Mouse (Mus musculus) kidney, embryonic 15.5 days (tissue): ENCODE data around the gene Pcbp2. TPM values are rescaled to one million over a fixed set of nuclear protein-coding genes. Genes with fewer than 3 reads are reported as not detected.

Experiments used
- ATAC-seq: fragments of 200-750 bp; cut with Nextera tagmentation; replicated peaks from 2 replicates; pipeline ENCODE4 v1.8.0; 2017; ENCODE audit warnings: moderate TSS enrichment; ENCODE audit not compliant: low FRiP score
- H3K27ac ChIP-seq: fragments of 300-500 bp; sonication (generic); 2 replicates; pipeline ENCODE4 v1.5.1; 2015; ENCODE audit warnings: mild to moderate bottlenecking, inconsistent platforms
- H3K27me3 ChIP-seq: fragments of 300-500 bp; sonication (generic); 2 replicates; pipeline ENCODE4 v1.6.1; 2015; ENCODE audit warnings: inconsistent platforms
- H3K36me3 ChIP-seq: fragments of 300-500 bp; sonication (generic); 2 replicates; pipeline ENCODE4 v1.6.1; 2015; ENCODE audit warnings: inconsistent platforms
- H3K4me1 ChIP-seq: fragments of 300-500 bp; sonication (generic); 2 replicates; pipeline ENCODE4 v1.6.1; 2015; ENCODE audit warnings: inconsistent platforms
- H3K4me2 ChIP-seq: fragments of 300-500 bp; sonication (generic); 2 replicates; pipeline ENCODE4 v1.6.1; 2015; ENCODE audit warnings: moderate library complexity, mild to moderate bottlenecking, inconsistent platforms
- H3K4me3 ChIP-seq: fragments of 300-500 bp; sonication (generic); replicated peaks from 2 replicates; pipeline ENCODE4 v1.5.1; 2015; ENCODE audit warnings: mild to moderate bottlenecking, inconsistent platforms
- H3K9ac ChIP-seq: fragments of 300-500 bp; sonication (generic); 2 replicates; pipeline ENCODE4 v1.6.1; 2015; ENCODE audit warnings: mild to moderate bottlenecking, inconsistent platforms
- H3K9me3 ChIP-seq: fragments of 300-500 bp; sonication (generic); replicated peaks from 2 replicates; pipeline ENCODE4 v1.6.1; 2016; ENCODE audit warnings: inconsistent platforms
- WGBS: fragments of 180-500 bp; shearing (Covaris S2); methylation state at CpG from one replicate; pipeline ENCODE4 v1.1.7; 2015; ENCODE audit warnings: mixed read lengths; 5-methylcytosine and 5-hydroxymethylcytosine counted together
- polyA plus RNA-seq: library from polyadenylated mRNA; unstranded; fragments of >200 nt; fragmentation: Nextera tagmentation; extraction: Ambion mirVana; gene quantifications from 2 replicates; pipeline ENCODE4 v1.2.1, GENCODE M21; 2015

Pcbp2 gene
- polyA plus RNA-seq, 1 experiment from 2014 or later: 210 TPM

DNA sequence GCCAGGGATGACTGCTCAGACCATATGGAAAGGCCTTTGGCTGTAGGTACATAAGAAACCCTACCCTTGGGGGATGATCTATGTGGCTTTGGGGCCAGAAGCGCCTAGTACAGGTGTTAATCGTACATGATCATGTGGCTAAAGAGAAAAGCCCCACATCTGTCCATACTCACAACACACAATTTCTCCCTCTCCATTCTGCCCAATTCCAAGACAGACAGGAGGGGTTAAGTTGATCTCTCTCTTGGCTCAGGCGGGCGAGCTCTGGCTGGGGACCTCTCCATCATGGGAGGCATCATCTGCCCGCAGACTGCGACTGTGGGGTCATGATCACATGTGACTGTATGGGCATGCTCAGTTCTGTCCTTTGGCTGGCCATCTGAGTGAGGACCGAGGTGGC is 63.6 kb downstream of the Pcbp2 start:
- Histone ChIP-seq H3K36me3 (peaks cover 91% of the 10 kb centered on the region), H3K27ac (no peak overlapping the region), H3K9ac (no peak overlapping the region), H3K9me3 (no peaks in the 10 kb centered on the region), H3K4me3 (no peak overlapping the region), H3K4me1 (no peaks in the 10 kb centered on the region), H3K27me3 (no peaks in the 10 kb centered on the region), H3K4me2 (no peak overlapping the region)
- WGBS: 88% methylated on average over 7 of the region's 7 CpGs
- ATAC-seq: no peak

DNA sequence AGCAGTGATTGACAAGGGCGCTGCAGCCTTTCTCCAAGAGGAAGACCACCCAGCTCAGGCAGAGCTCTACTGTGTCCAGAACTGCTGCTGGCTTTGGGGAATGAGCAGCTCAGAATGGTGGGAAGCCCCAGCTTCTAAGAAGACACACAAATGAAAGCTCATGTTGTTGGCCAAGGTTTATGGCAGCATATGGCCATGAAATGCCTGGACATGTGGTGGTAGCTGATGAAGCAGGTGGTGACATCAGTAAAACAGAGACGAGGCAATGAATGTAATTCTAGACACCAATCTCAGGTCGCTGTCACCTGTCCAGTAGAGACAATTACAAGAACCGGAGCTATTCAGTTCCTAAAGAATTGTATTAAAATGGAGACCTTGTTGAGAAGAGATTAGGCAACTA is 74.5 kb downstream of the Pcbp2 start:
- no peak overlapping the region for H3K4me3 ChIP-seq
- no peak overlapping the region for H3K27ac ChIP-seq
- no peaks in the 10 kb centered on the region for H3K9me3 ChIP-seq
- 90% methylated on average over 4 of the region's 4 CpGs for WGBS
- no peak overlapping the region for H3K4me2 ChIP-seq
- H3K9ac ChIP-seq: no peak overlapping the region
- no peak for ATAC-seq
- no peaks in the 10 kb centered on the region for H3K4me1 ChIP-seq
- H3K36me3 ChIP-seq: peaks cover 85% of the 10 kb centered on the region
- H3K27me3 ChIP-seq: no peaks in the 10 kb centered on the region

DNA sequence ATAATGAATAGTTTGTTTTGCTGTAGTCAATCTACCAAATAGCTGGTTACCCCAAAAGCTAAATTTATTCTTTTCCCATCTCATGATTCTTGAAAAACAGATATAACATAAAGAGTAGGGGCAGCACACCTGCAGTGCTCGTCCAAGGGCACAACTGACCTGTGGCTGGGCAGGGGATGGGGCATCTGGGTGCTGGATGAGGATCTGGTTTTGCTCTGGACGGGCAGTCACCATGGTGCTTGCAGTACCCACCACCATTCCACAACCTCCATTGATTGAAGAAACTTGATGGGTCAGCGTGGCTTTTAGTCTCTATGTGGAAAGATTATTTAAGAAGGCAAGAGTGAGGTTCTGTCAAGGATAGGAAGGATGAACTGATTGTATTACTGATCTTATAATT is 75.9 kb downstream of the Pcbp2 start:
- no peaks in the 10 kb centered on the region for H3K27me3 ChIP-seq
- no peaks in the 10 kb centered on the region for H3K4me1 ChIP-seq
- no peaks in the 10 kb centered on the region for H3K9me3 ChIP-seq
- no peak overlapping the region for H3K4me2 ChIP-seq
- no peak overlapping the region for H3K4me3 ChIP-seq
- peaks cover 79% of the 10 kb centered on the region for H3K36me3 ChIP-seq
- ATAC-seq: no peak
- 88% methylated on average over 3 of the region's 3 CpGs for WGBS
- no peak overlapping the region for H3K27ac ChIP-seq
- H3K9ac ChIP-seq: no peak overlapping the region

DNA sequence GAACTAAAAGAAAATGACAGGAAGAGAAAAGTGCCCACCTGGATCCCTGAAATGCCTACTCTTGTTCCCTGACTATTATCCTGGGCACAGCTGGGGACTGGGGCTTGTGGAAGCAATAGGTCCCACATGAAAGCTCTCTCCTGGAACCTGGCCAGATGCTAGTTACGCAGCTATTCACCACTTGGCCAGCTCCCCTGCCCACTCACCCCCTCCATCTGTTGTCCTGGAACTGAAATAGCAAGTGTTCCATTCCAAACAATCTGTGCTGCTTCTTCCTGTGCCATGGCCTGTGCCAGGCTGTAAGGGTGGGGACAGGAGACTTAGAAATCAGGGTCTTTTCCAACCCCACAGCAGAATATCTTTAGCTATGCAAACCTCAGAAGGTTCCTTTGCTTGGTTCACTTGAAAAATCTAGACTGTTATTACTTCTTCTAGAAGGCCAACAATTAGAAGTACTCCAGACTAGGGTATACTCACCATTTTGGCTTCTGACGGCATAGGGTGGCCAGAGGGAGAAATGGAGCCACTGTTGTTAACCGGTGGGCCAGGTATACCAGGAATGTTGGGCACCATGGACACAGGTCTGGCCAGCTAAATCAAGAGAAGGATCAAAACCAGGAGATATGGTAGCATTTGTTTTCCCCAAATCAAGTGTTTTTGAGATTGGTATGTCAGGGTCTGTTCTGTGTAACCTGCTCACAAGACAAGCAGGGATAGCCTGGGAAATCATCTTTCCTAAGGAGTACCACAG is 76.5 kb downstream of the Pcbp2 start:
- no peak overlapping the region for H3K9ac ChIP-seq
- 88% methylated on average over 3 of the region's 3 CpGs for WGBS
- peaks cover 79% of the 10 kb centered on the region for H3K36me3 ChIP-seq
- no peak overlapping the region for H3K27ac ChIP-seq
- H3K4me1 ChIP-seq: no peaks in the 10 kb centered on the region
- no peak overlapping the region for H3K4me2 ChIP-seq
- H3K9me3 ChIP-seq: no peaks in the 10 kb centered on the region
- H3K27me3 ChIP-seq: no peaks in the 10 kb centered on the region
- no peak for ATAC-seq
- H3K4me3 ChIP-seq: no peak overlapping the region

DNA sequence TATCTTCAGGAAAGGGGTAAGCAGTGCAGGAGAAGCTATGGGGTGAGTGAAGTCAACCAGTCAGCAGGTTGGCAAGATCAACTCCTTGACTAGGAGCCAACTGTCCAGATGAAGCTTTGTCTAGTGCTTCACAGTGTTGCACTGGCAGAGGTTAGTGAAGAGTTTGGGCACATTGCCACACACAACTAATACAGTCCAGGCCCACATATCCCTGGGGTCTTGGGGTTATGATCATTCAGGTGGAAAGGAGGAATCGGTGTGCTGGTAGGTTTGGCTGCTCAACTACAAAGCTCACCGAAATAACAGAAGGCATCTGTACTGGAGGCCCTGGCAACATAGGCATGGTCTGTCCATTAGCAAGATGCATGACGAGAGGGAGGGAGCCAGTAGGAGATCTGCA is 77.1 kb downstream of the Pcbp2 start:
- H3K4me1 ChIP-seq: no peaks in the 10 kb centered on the region
- H3K27me3 ChIP-seq: no peaks in the 10 kb centered on the region
- peaks cover 79% of the 10 kb centered on the region for H3K36me3 ChIP-seq
- H3K4me2 ChIP-seq: no peak overlapping the region
- no peak for ATAC-seq
- H3K27ac ChIP-seq: no peak overlapping the region
- no peaks in the 10 kb centered on the region for H3K9me3 ChIP-seq
- H3K4me3 ChIP-seq: no peak overlapping the region
- H3K9ac ChIP-seq: no peak overlapping the region
- WGBS: 93% methylated on average over 3 of the region's 3 CpGs

Other genes with a start within 250 kb of the Pcbp2 start
- 1.4 TPM in 2 replicates for gene Itgb7, start 238.6 kb upstream of the Pcbp2 start, polyA plus RNA-seq
- gene Rarg, start 213.0 kb upstream of the Pcbp2 start, polyA plus RNA-seq: 27.9 and 30.3 TPM in 2 replicates
- 0.44 and 0.55 TPM in 2 replicates for gene Gm9918, start 200.0 kb upstream of the Pcbp2 start, polyA plus RNA-seq
- gene Mfsd5, start 191.1 kb upstream of the Pcbp2 start, polyA plus RNA-seq: 68.6 and 69.8 TPM in 2 replicates
- gene Espl1, start 174.3 kb upstream of the Pcbp2 start, polyA plus RNA-seq: 23.5 and 31.0 TPM in 2 replicates
- gene Pfdn5, start 144.4 kb upstream of the Pcbp2 start, polyA plus RNA-seq: 382 and 393 TPM in 2 replicates
- gene Myg1, start 138.8 kb upstream of the Pcbp2 start, polyA plus RNA-seq: 106 and 122 TPM in 2 replicates
- gene Aaas, start 119.8 kb upstream of the Pcbp2 start, polyA plus RNA-seq: 83.2 and 83.7 TPM in 2 replicates
- gene Sp7, start 103.4 kb upstream of the Pcbp2 start, polyA plus RNA-seq: 1.3 and 5.9 TPM in 2 replicates
- 10.8 and 11.1 TPM in 2 replicates for gene Sp1, start 64.4 kb upstream of the Pcbp2 start, polyA plus RNA-seq
- 0.75 and 1.7 TPM in 2 replicates for gene Amhr2, start 25.2 kb upstream of the Pcbp2 start, polyA plus RNA-seq
- 82.9 and 86.1 TPM in 2 replicates for gene Prr13, start 11.5 kb upstream of the Pcbp2 start, polyA plus RNA-seq
- gene Gm10337, start 33.2 kb downstream of the Pcbp2 start, polyA plus RNA-seq: 2.8 and 5.5 TPM in 2 replicates
- gene Map3k12, start 46.5 kb downstream of the Pcbp2 start, polyA plus RNA-seq: 15.3 and 19.7 TPM in 2 replicates
- gene Tarbp2, start 47.7 kb downstream of the Pcbp2 start, polyA plus RNA-seq: 89.9 and 92.0 TPM in 2 replicates
- gene Npff, start 54.4 kb downstream of the Pcbp2 start, polyA plus RNA-seq: 2.4 and 3.4 TPM in 2 replicates
- not detected in 2 replicates for gene Gm28047, start 154.5 kb downstream of the Pcbp2 start, polyA plus RNA-seq
- gene Atf7, start 154.9 kb downstream of the Pcbp2 start, polyA plus RNA-seq: 37.6 and 39.4 TPM in 2 replicates
- 70.2 and 95.0 TPM in 2 replicates for gene Atp5g2, start 201.8 kb downstream of the Pcbp2 start, polyA plus RNA-seq